ENCODE assay signal across 10 mouse cellular contexts in genomic region chr10:128920736-128921161, GRCm38 (mm10). TPM values are rescaled to one million over a fixed set of nuclear protein-coding genes. Genes with fewer than 3 reads are reported as not detected.
A peak's percentile ranks its signal among the peaks of the same experiment; 100 is the strongest.
DNase-seq lines count a peak whose midpoint lies in the region; ATAC-seq and TF ChIP-seq lines count a peak whose summit lies in the region.
"Had no signal": no experiment of that assay in that cellular context is flagged by ENCODE, and none has a peak within 500 bp of the region (broad histone marks: within the 10 kb centered on the region; RNA-seq: fewer than 3 reads in every experiment).

No protein-coding gene starts in this region.

- WGBS in intestine, embryonic 14.5 days, result 59% methylated on average over 3 of the region's 3 CpGs
- 68% methylated on average over 3 of the region's 3 CpGs for whole genome bisulfite sequencing in intestine, postnatal 0 days
- WGBS in embryonic facial prominence, embryonic 14.5 days, result 32% methylated on average over 3 of the region's 3 CpGs
- 70% methylated on average over 3 of the region's 3 CpGs for WGBS in kidney, embryonic 14.5 days
- WGBS in midbrain, embryonic 11.5 days, result 69% methylated on average over 3 of the region's 3 CpGs

- no peak for ATAC-seq in intestine, embryonic 14.5 days (replicated peaks; ENCODE audit: low FRiP score, low TSS enrichment, low read depth)
- ATAC-seq in intestine, postnatal 0 days, result no peak
- no peak for ATAC-seq in embryonic facial prominence, embryonic 14.5 days (ENCODE audit: low read depth)
- no peak for ATAC-seq in kidney, embryonic 14.5 days (ENCODE audit: low FRiP score, low TSS enrichment)
- ATAC-seq in inflammation-experienced regulatory T-cells, adult 6 months, result no peak
- no peak for ATAC-seq in midbrain, embryonic 11.5 days (ENCODE audit: low FRiP score)

- no peak for TF ChIP-seq CTCF in intestine, postnatal 0 days (IDR thresholded peaks at IDR 0.05; ENCODE audit: low read depth)

- no peak overlapping the region for H3K9ac ChIP-seq in intestine, embryonic 14.5 days (ENCODE audit: low read length)
- no peak overlapping the region for H3K9ac ChIP-seq in intestine, postnatal 0 days (ENCODE audit: low read depth, low read length)
- no peak overlapping the region for H3K9ac ChIP-seq in embryonic facial prominence, embryonic 14.5 days (ENCODE audit: low read depth, low read length)
- H3K9ac ChIP-seq in kidney, embryonic 14.5 days (ENCODE audit: low read depth, low read length), result no peak overlapping the region
- H3K9ac ChIP-seq in midbrain, embryonic 11.5 days (ENCODE audit: low read length), result no peak overlapping the region

- H3K4me2 ChIP-seq in intestine, embryonic 14.5 days (ENCODE audit: low read length), result no peak overlapping the region
- no peak overlapping the region for H3K4me2 ChIP-seq in intestine, postnatal 0 days (replicated peaks; ENCODE audit: low read depth)
- H3K4me2 ChIP-seq in embryonic facial prominence, embryonic 14.5 days (ENCODE audit: low read depth, low read length), result no peak overlapping the region; the same call in 1 of the 2 replicates
- no peak overlapping the region for H3K4me2 ChIP-seq in kidney, embryonic 14.5 days (replicated peaks; ENCODE audit: low read depth, low read length)
- H3K4me2 ChIP-seq in midbrain, embryonic 11.5 days, result no peak overlapping the region

- no peaks in the 10 kb centered on the region for H3K9me3 ChIP-seq in intestine, embryonic 14.5 days (ENCODE audit: control insufficient read depth, low read length)
- H3K9me3 ChIP-seq in intestine, postnatal 0 days (ENCODE audit: control insufficient read depth), result no peaks in the 10 kb centered on the region
- H3K9me3 ChIP-seq in embryonic facial prominence, embryonic 14.5 days (ENCODE audit: control insufficient read depth, low read length), result no peaks in the 10 kb centered on the region
- H3K9me3 ChIP-seq in kidney, embryonic 14.5 days (ENCODE audit: control insufficient read depth, low read length), result no peaks in the 10 kb centered on the region
- no peaks in the 10 kb centered on the region for H3K9me3 ChIP-seq in midbrain, embryonic 11.5 days (ENCODE audit: control insufficient read depth, low read length)

- no peaks in the 10 kb centered on the region for H3K27me3 ChIP-seq in intestine, embryonic 14.5 days (replicated peaks; ENCODE audit: control insufficient read depth, insufficient read depth, low read length)
- no peaks in the 10 kb centered on the region for H3K27me3 ChIP-seq in intestine, postnatal 0 days (replicated peaks; ENCODE audit: control insufficient read depth, insufficient read depth, low read length)
- H3K27me3 ChIP-seq in embryonic facial prominence, embryonic 14.5 days (replicated peaks; ENCODE audit: control insufficient read depth, insufficient read depth, low read length), result no peaks in the 10 kb centered on the region
- no peaks in the 10 kb centered on the region for H3K27me3 ChIP-seq in kidney, embryonic 14.5 days (ENCODE audit: control insufficient read depth, insufficient read depth, low read length)
- H3K27me3 ChIP-seq in midbrain, embryonic 11.5 days (ENCODE audit: control insufficient read depth, insufficient read depth, low read length), result no peaks in the 10 kb centered on the region

- H3K4me3 ChIP-seq in intestine, embryonic 14.5 days (ENCODE audit: low read depth, low read length), result no peak overlapping the region
- no peak overlapping the region for H3K4me3 ChIP-seq in intestine, postnatal 0 days (ENCODE audit: low read depth, low read length)
- no peak overlapping the region for H3K4me3 ChIP-seq in embryonic facial prominence, embryonic 14.5 days (ENCODE audit: low read depth, low read length)
- H3K4me3 ChIP-seq in kidney, embryonic 14.5 days (ENCODE audit: low read length), result no peak overlapping the region
- H3K4me3 ChIP-seq in midbrain, embryonic 11.5 days (ENCODE audit: low read depth, low read length), result no peak overlapping the region

- H3K27ac ChIP-seq in intestine, embryonic 14.5 days (ENCODE audit: low read depth), result peak overlapping the region; percentile 27; the same call in 1 of the 2 replicates
- H3K27ac ChIP-seq in intestine, postnatal 0 days (ENCODE audit: low read depth, low read length), result no peak overlapping the region
- 0 out of 2 replicates have a peak overlapping the region, but pooled peaks have one; percentile 55 for H3K27ac ChIP-seq in embryonic facial prominence, embryonic 14.5 days (replicated peaks; ENCODE audit: low read depth, low read length)
- H3K27ac ChIP-seq in kidney, embryonic 14.5 days (ENCODE audit: low read depth, low read length), result peak overlapping the region; percentile 14; the same call in 1 of the 2 replicates
- no peak overlapping the region for H3K27ac ChIP-seq in midbrain, embryonic 11.5 days (ENCODE audit: low read depth, low read length)

- DNase-seq in intestine, embryonic 14.5 days (ENCODE audit: low spot score), result no peak
- peak; percentile 67 for DNase-seq in ZHBTc4 (ENCODE audit: low read depth, low spot score)
- peak; percentile 70 for DNase-seq in embryonic facial prominence, embryonic 14.5 days (ENCODE audit: low spot score)
- no peak for DNase-seq in left cerebral cortex, adult 9 months (ENCODE audit: low spot score in 2 of 2)
- DNase-seq in midbrain, embryonic 11.5 days (ENCODE audit: low spot score, missing footprints), result no peak
- DNase-seq: cerebellum, adult 9-11 months; thymus, postnatal 14 days had no signal

- peaks cover 20% of the 10 kb centered on the region for H3K4me1 ChIP-seq in intestine, embryonic 14.5 days (replicated peaks; ENCODE audit: control insufficient read depth, insufficient read depth, low read length)
- peaks cover 21% of the 10 kb centered on the region for H3K4me1 ChIP-seq in intestine, postnatal 0 days (replicated peaks; ENCODE audit: control insufficient read depth, insufficient read depth, low read length)
- peaks cover 26% of the 10 kb centered on the region for H3K4me1 ChIP-seq in embryonic facial prominence, embryonic 14.5 days (ENCODE audit: control insufficient read depth, insufficient read depth, low read length)
- H3K4me1 ChIP-seq in kidney, embryonic 14.5 days (ENCODE audit: control insufficient read depth, insufficient read depth, low read length), result peaks cover 22% of the 10 kb centered on the region
- H3K4me1 ChIP-seq in midbrain, embryonic 11.5 days (ENCODE audit: control insufficient read depth, insufficient read depth, low read length), result peaks cover 16% of the 10 kb centered on the region

- peaks cover 25% of the 10 kb centered on the region for H3K36me3 ChIP-seq in intestine, embryonic 14.5 days (ENCODE audit: control insufficient read depth, insufficient read depth, low read length)
- H3K36me3 ChIP-seq in intestine, postnatal 0 days (ENCODE audit: control insufficient read depth, insufficient read depth), result peaks cover 30% of the 10 kb centered on the region; the same call in 1 of the 2 replicates
- H3K36me3 ChIP-seq in embryonic facial prominence, embryonic 14.5 days (ENCODE audit: control insufficient read depth, insufficient read depth, low read length), result peaks cover 27% of the 10 kb centered on the region
- H3K36me3 ChIP-seq in kidney, embryonic 14.5 days (ENCODE audit: control insufficient read depth, insufficient read depth, low read length), result peaks cover 26% of the 10 kb centered on the region; the same call in 1 of the 2 replicates
- no peaks in the 10 kb centered on the region for H3K36me3 ChIP-seq in midbrain, embryonic 11.5 days (ENCODE audit: control insufficient read depth, insufficient read depth, low read length)

RNA-seq across cellular contexts. Expression of gene Rdh5, which starts 1.9 kb away (rescaled TPM):
- 8.9 and 11.5 TPM in 2 replicates for polyA plus RNA-seq in intestine, embryonic 14.5 days (2014; fragmentation: Nextera tagmentation; extraction: Ambion mirVana)
- polyA plus RNA-seq in intestine, postnatal 0 days (2015; fragmentation: Nextera tagmentation; extraction: Ambion mirVana), result 12.4 and 13.0 TPM in 2 replicates
- polyA plus RNA-seq in embryonic facial prominence, embryonic 14.5 days (2014; fragmentation: Nextera tagmentation; extraction: Ambion mirVana), result 15.5 and 16.0 TPM in 2 replicates
- polyA plus RNA-seq in kidney, embryonic 14.5 days (2014; fragmentation: Nextera tagmentation; extraction: Ambion mirVana), result 14.5 and 15.7 TPM in 2 replicates
- polyA plus RNA-seq in inflammation-experienced regulatory T-cells, adult 6 months (2017; shearing (Covaris generic)), result 10 to 100 TPM in 2 of 3 experiments, 1 to 10 TPM in 1; 5.1 to 12.9 (median 11.9) TPM
- 11.3 TPM in 2 replicates for polyA plus RNA-seq in midbrain, embryonic 11.5 days (2014; fragmentation: Nextera tagmentation; extraction: Ambion mirVana)

RNA-seq across cellular contexts. Expression of gene Bloc1s1, which starts 3.1 kb away (rescaled TPM):
- 218 and 228 TPM in 2 replicates for polyA plus RNA-seq in intestine, embryonic 14.5 days (2014; fragmentation: Nextera tagmentation; extraction: Ambion mirVana)
- 248 and 257 TPM in 2 replicates for polyA plus RNA-seq in intestine, postnatal 0 days (2015; fragmentation: Nextera tagmentation; extraction: Ambion mirVana)
- polyA plus RNA-seq in embryonic facial prominence, embryonic 14.5 days (2014; fragmentation: Nextera tagmentation; extraction: Ambion mirVana), result 242 and 248 TPM in 2 replicates
- 219 and 258 TPM in 2 replicates for polyA plus RNA-seq in kidney, embryonic 14.5 days (2014; fragmentation: Nextera tagmentation; extraction: Ambion mirVana)
- 100 to 1,000 TPM; 196 to 255 (median 212) TPM for polyA plus RNA-seq in inflammation-experienced regulatory T-cells, adult 6 months (2017; shearing (Covaris generic))
- 242 and 271 TPM in 2 replicates for polyA plus RNA-seq in midbrain, embryonic 11.5 days (2014; fragmentation: Nextera tagmentation; extraction: Ambion mirVana)

RNA-seq across cellular contexts. Expression of gene Itga7, which starts 12.9 kb away (rescaled TPM):
- 2.1 and 2.3 TPM in 2 replicates for polyA plus RNA-seq in intestine, embryonic 14.5 days (2014; fragmentation: Nextera tagmentation; extraction: Ambion mirVana)
- 3.1 and 3.6 TPM in 2 replicates for polyA plus RNA-seq in intestine, postnatal 0 days (2015; fragmentation: Nextera tagmentation; extraction: Ambion mirVana)
- 23.5 and 30.2 TPM in 2 replicates for polyA plus RNA-seq in embryonic facial prominence, embryonic 14.5 days (2014; fragmentation: Nextera tagmentation; extraction: Ambion mirVana)
- 0.77 and 1.3 TPM in 2 replicates for polyA plus RNA-seq in kidney, embryonic 14.5 days (2014; fragmentation: Nextera tagmentation; extraction: Ambion mirVana)
- polyA plus RNA-seq in inflammation-experienced regulatory T-cells, adult 6 months (2017; shearing (Covaris generic)), result 1 to 10 TPM; 3.6 to 5.1 (median 4.8) TPM
- polyA plus RNA-seq in midbrain, embryonic 11.5 days (2014; fragmentation: Nextera tagmentation; extraction: Ambion mirVana), result 1.6 and 1.7 TPM in 2 replicates

RNA-seq across cellular contexts. Expression of gene Cd63, which starts 20.0 kb away (rescaled TPM):
- polyA plus RNA-seq in intestine, embryonic 14.5 days (2014; fragmentation: Nextera tagmentation; extraction: Ambion mirVana), result 558 and 572 TPM in 2 replicates
- polyA plus RNA-seq in intestine, postnatal 0 days (2015; fragmentation: Nextera tagmentation; extraction: Ambion mirVana), result 939 and 945 TPM in 2 replicates
- polyA plus RNA-seq in embryonic facial prominence, embryonic 14.5 days (2014; fragmentation: Nextera tagmentation; extraction: Ambion mirVana), result 916 and 959 TPM in 2 replicates
- polyA plus RNA-seq in kidney, embryonic 14.5 days (2014; fragmentation: Nextera tagmentation; extraction: Ambion mirVana), result 479 and 521 TPM in 2 replicates
- polyA plus RNA-seq in inflammation-experienced regulatory T-cells, adult 6 months (2017; shearing (Covaris generic)), result 1 to 10 TPM in 1 of 3 experiments, under 1 TPM in 1, not detected in 1; 0.58 to 2.0 TPM
- polyA plus RNA-seq in midbrain, embryonic 11.5 days (2014; fragmentation: Nextera tagmentation; extraction: Ambion mirVana), result 168 and 177 TPM in 2 replicates

RNA-seq across cellular contexts. Expression of gene Gdf11, which starts 29.2 kb away (rescaled TPM):
- polyA plus RNA-seq in intestine, embryonic 14.5 days (2014; fragmentation: Nextera tagmentation; extraction: Ambion mirVana), result 4.5 and 5.3 TPM in 2 replicates
- 0.99 and 1.6 TPM in 2 replicates for polyA plus RNA-seq in intestine, postnatal 0 days (2015; fragmentation: Nextera tagmentation; extraction: Ambion mirVana)
- polyA plus RNA-seq in embryonic facial prominence, embryonic 14.5 days (2014; fragmentation: Nextera tagmentation; extraction: Ambion mirVana), result 4.7 and 5.0 TPM in 2 replicates
- 7.2 and 8.7 TPM in 2 replicates for polyA plus RNA-seq in kidney, embryonic 14.5 days (2014; fragmentation: Nextera tagmentation; extraction: Ambion mirVana)
- polyA plus RNA-seq in inflammation-experienced regulatory T-cells, adult 6 months (2017; shearing (Covaris generic)), result 1 to 10 TPM; 6.0 to 7.7 (median 7.3) TPM
- 10.0 and 10.2 TPM in 2 replicates for polyA plus RNA-seq in midbrain, embryonic 11.5 days (2014; fragmentation: Nextera tagmentation; extraction: Ambion mirVana)

Comparison
In these comparisons a context has a peak if more than half of its experiments do, and no peak if none do; other contexts are left out.
1. H3K27ac ChIP-seq: peak in intestine, embryonic 14.5 days (single experiment), embryonic facial prominence, embryonic 14.5 days (single experiment) and kidney, embryonic 14.5 days (single experiment); none in intestine, postnatal 0 days (single experiment) and midbrain, embryonic 11.5 days (single experiment).
2. DNase-seq: peak in ZHBTc4 (single experiment) and embryonic facial prominence, embryonic 14.5 days (single experiment); none in intestine, embryonic 14.5 days (single experiment), left cerebral cortex, adult 9 months (0 of 2) and midbrain, embryonic 11.5 days (single experiment).